Mouse (Mus musculus): ENCODE results near the gene Zfp738.

- no peak for TF ChIP-seq EP300 (optimal IDR thresholded peaks at IDR 0.05)
- TF ChIP-seq CTCF (IDR thresholded peaks at IDR 0.05; ENCODE audit: low read depth), result no peak
These were observed 76.8 kb downstream of the Zfp738 start for GRCm38 (mm10) chr13:67610108-67610507.
